Mouse (Mus musculus): ENCODE data around the gene Olfr485.
"Not testable (repeated sequence)": the region's sequence is repeated elsewhere in the genome, so short reads cannot be mapped to it uniquely, and the experiment has no call there.

Gene Olfr485

GRCm38 (mm10) chr7:108159771-108160170 is at the start of gene Olfr485:
Olfr485 (minus strand) TSS chr7:108159871.
- no peak for DNase-seq (ENCODE audit: low read depth, low spot score)

- no peak for DNase-seq (ENCODE audit: low read depth, low spot score)
These were observed 37.3 kb upstream of the Olfr485 start for GRCm38 (mm10) chr7:108196938-108197337.

- DNase-seq (ENCODE audit: low read depth, low spot score) = not testable (repeated sequence)
These were observed 36.7 kb upstream of the Olfr485 start for GRCm38 (mm10) chr7:108196337-108196736.

GRCm38 (mm10) chr7:108192714-108193113 is 33.0 kb upstream of the Olfr485 start:
- DNase-seq (ENCODE audit: low read depth, low spot score) = not testable (repeated sequence)

- DNase-seq (ENCODE audit: low read depth, low spot score) = not testable (repeated sequence)
These were observed 31.5 kb upstream of the Olfr485 start for GRCm38 (mm10) chr7:108191196-108191595.

GRCm38 (mm10) chr7:108185237-108185636 is 25.6 kb upstream of the Olfr485 start:
- not testable (repeated sequence) for DNase-seq (ENCODE audit: low read depth, low spot score)

- not testable (repeated sequence) for DNase-seq (ENCODE audit: low read depth, low spot score)
These were observed 24.7 kb upstream of the Olfr485 start for GRCm38 (mm10) chr7:108184401-108184800.

- not testable (repeated sequence) for DNase-seq (ENCODE audit: low read depth, low spot score)
These were observed 13.0 kb upstream of the Olfr485 start, which contains the start of gene Olfr486 for GRCm38 (mm10) chr7:108172642-108173041. Olfr486 (minus strand) TSS chr7:108172742.

GRCm38 (mm10) chr7:108127349-108127748 is 32.3 kb downstream of the Olfr485 start, which contains the start of gene Olfr484:
Olfr484 (minus strand) TSS chr7:108127449.
- DNase-seq (ENCODE audit: low read depth, low spot score) = no peak

GRCm38 (mm10) chr7:108121416-108121815 is 38.3 kb downstream of the Olfr485 start:
- DNase-seq (ENCODE audit: low read depth, low spot score) = no peak

GRCm38 (mm10) chr7:108120681-108121080 is 39.0 kb downstream of the Olfr485 start:
- DNase-seq (ENCODE audit: low read depth, low spot score) = no peak

Measured in forelimb bud, embryonic 11.5 days (tissue).